Mouse (Mus musculus) megakaryocyte, embryonic 14.5 days (primary cell): ENCODE data around the gene Madd. TPM values are rescaled to one million over a fixed set of nuclear protein-coding genes. Genes with fewer than 3 reads are reported as not detected.

Source experiments
- H3K27me3 ChIP-seq: replicated peaks from 2 replicates; pipeline ENCODE3; 2012; ENCODE audit warnings: inconsistent platforms
- H3K36me3 ChIP-seq: replicated peaks from 2 replicates; pipeline ENCODE3; 2012; ENCODE audit warnings: low read length, inconsistent platforms, mixed read lengths
- H3K4me1 ChIP-seq: 2 replicates; pipeline ENCODE4 v1.6.1; 2012; ENCODE audit warnings: inconsistent platforms
- H3K4me3 ChIP-seq: replicated peaks from 2 replicates; pipeline ENCODE3; 2012; ENCODE audit warnings: moderate library complexity, mild to moderate bottlenecking, inconsistent platforms
- H3K9me3 ChIP-seq: 2 replicates; pipeline ENCODE4 v1.6.1; 2012; ENCODE audit warnings: inconsistent platforms
- FLI1 ChIP-seq: IDR thresholded peaks from 2 replicates; pipeline ENCODE4 v1.6.1; 2012; ENCODE audit warnings: low read length, inconsistent platforms, mixed read lengths
- GATA1 ChIP-seq: IDR thresholded peaks from 3 replicates; pipeline ENCODE4 v1.6.1; 2012; ENCODE audit warnings: mixed read lengths, low read length, inconsistent platforms, borderline replicate concordance
- polyA plus RNA-seq: library from polyadenylated mRNA; stranded (reverse); fragments of >175 nt; gene quantifications from 2 replicates; pipeline ENCODE4 v1.2.3, GENCODE M21; 2012; ENCODE audit warnings: low replicate concordance; ENCODE audit not compliant: insufficient read depth

Madd gene
- polyA plus RNA-seq, 1 experiment = 14.6 TPM

DNA sequence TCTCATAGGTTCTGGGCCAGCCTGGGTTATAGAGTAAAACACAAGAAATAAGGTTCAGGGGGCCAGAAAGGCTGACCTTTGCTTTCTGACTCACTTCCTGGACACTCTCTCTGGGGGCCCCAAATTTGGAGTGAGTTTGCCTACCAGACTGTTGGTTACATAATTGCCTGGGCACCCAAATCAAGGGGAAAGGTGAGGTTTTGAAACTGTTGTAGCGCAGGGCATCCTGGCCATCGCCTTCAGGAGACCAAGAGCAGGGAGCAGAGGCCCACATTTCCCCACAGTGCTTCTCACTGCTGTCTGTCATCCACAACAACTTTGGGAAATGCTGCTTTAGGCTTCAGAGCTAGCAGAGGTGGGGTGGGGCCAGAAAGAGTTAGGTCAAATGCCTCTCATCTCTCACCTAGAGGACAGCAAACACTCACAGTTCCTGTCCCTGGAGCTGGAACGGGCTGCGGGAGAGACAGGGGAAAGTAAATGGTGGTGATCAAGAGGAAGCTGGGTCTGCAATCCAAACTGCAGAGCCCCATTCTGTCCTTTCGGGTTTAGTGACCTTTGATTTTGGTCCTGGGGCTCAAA lies 73.7 kb downstream of the Madd start:
- Histone ChIP-seq H3K9me3 (no peaks in the 10 kb centered on the region), H3K4me3 (no peak overlapping the region), H3K4me1 (peaks cover 77% of the 10 kb centered on the region), H3K27me3 (no peaks in the 10 kb centered on the region), H3K36me3 (peaks cover 62% of the 10 kb centered on the region)
- TF ChIP-seq FLI1 = no peak
- no peak for TF ChIP-seq GATA1

DNA sequence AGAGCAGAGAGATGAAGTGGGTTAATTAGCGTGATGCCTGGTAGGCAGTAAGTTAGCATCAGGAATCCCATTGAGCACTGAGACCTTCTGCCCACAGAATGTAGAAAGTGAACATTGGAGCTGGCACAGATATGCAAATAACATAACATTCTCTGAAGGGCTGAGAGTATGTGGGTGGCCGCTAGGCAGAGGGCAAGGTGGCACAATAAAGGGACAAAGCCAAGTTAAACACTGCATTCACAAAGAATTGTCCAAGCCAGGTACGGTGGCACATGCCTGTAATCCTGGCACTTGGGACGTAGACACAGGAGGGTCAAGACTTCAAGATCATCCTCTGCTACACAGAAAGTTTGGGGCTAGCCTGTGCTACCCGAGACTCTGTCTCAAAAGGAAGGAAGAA lies 74.4 kb downstream of the Madd start:
- no peak for TF ChIP-seq GATA1
- no peak for TF ChIP-seq FLI1
- Histone ChIP-seq H3K4me1 (peaks cover 76% of the 10 kb centered on the region), H3K36me3 (peaks cover 58% of the 10 kb centered on the region), H3K27me3 (no peaks in the 10 kb centered on the region), H3K4me3 (no peak overlapping the region), H3K9me3 (no peaks in the 10 kb centered on the region)

DNA sequence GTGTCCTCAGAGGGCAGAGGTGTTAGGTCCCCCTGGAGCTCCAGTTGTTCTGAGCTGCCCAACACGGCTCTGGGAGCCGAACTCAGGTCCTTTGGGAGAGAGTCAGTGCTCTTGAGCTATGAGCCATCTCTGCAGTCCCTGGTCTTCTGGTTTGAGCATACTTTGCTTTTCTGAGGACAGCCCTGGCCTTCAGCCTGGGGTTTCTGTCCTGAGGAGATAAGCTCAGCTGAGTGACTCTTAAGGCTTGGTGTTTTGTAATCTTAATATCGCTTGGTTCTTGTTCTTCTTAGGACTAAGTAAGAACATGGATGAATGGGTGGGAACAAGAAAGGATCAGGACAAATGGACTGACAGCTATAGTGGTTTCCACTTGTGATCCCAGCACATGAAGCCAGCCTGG lies 75.5 kb downstream of the Madd start:
- TF ChIP-seq FLI1 (no peak), GATA1 (no peak)
- H3K4me1 ChIP-seq = peaks cover 67% of the 10 kb centered on the region
- no peak overlapping the region for H3K4me3 ChIP-seq
- peaks cover 54% of the 10 kb centered on the region for H3K36me3 ChIP-seq
- H3K9me3 ChIP-seq = no peaks in the 10 kb centered on the region
- no peaks in the 10 kb centered on the region for H3K27me3 ChIP-seq

DNA sequence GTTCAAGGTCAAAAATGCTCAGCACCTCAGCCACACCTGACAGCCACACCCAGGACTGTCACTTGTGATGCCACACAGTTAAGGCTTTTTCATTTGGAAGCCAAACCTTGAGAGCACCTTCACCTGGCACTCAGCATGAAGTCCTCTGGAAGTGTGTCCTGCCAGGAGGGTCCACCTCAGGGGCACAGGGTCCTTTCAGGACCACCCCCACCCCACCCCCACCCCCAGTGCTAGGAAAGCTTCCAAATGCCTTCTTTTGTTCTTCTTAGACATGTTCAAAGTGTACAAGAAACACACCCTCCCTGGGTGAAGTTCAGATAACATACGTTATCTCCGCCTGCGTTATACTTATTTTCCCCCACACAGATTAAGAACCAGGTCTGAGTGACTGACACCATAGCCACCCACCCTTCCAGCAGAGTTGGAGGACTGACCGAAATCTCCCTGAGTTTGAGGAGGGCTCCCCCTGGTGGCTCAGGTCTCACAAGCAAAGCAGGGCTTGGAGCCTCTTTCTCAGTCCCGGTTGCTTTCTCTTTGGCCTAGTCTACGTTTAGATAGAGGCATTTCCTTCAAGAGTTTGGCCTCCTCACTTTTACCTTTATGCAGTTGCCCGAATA lies 82.4 kb downstream of the Madd start:
- H3K4me3 ChIP-seq = peak overlapping the region; percentile 15
- peaks cover 71% of the 10 kb centered on the region for H3K4me1 ChIP-seq
- H3K27me3 ChIP-seq = no peaks in the 10 kb centered on the region
- H3K36me3 ChIP-seq = peaks cover 49% of the 10 kb centered on the region
- TF ChIP-seq GATA1 (no peak), FLI1 (no peak)
- no peaks in the 10 kb centered on the region for H3K9me3 ChIP-seq

DNA sequence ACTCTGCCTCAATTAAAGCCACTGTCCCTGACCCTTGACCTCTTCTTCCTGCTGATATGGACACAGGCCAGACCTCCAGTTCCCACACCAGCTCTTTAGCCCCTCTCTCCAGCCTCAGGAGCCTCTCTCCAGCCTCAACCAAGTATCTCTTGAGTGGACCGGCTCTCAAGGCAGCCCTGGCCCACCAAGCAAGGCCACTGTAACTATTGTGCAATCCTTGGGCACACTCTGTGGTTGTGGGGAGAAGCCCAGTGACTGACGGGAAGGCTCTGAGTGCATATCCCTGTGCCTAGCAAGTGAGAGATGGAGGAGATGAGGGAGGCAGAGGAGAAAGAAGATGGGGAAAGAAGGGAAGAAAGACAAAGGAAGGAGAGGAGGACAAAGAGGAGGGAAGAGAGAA lies 85.5 kb downstream of the Madd start:
- Histone ChIP-seq H3K4me3 (peak overlapping the region; percentile 87), H3K4me1 (peaks cover 85% of the 10 kb centered on the region), H3K9me3 (no peaks in the 10 kb centered on the region), H3K27me3 (no peaks in the 10 kb centered on the region), H3K36me3 (peaks cover 34% of the 10 kb centered on the region)
- no peak for TF ChIP-seq GATA1
- no peak for TF ChIP-seq FLI1

DNA sequence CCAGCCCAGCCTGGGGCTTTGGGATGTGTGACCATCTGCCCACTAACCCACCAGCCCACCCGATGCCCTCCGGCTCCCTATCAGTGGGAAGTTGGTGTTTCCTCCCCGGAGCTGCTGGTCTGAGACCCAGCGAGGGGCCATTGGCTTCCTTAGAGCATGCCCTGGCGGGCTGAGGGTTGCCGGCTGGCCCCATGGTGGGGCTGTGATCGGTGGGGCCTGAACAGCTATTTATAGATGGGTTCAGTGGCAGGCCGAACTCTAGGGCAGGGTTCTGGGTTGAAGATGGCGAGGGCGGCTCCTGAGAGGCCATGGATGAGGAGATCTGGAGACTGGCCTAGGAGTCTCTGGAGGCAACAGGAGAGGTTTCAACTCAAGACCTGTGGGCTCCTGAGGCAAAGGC lies 86.6 kb downstream of the Madd start:
- Histone ChIP-seq H3K9me3 (no peaks in the 10 kb centered on the region), H3K27me3 (no peaks in the 10 kb centered on the region), H3K36me3 (peaks cover 24% of the 10 kb centered on the region), H3K4me1 (peaks cover 91% of the 10 kb centered on the region), H3K4me3 (peak overlapping the region; percentile 87)
- TF ChIP-seq FLI1 = no peak
- TF ChIP-seq GATA1 = no peak

DNA sequence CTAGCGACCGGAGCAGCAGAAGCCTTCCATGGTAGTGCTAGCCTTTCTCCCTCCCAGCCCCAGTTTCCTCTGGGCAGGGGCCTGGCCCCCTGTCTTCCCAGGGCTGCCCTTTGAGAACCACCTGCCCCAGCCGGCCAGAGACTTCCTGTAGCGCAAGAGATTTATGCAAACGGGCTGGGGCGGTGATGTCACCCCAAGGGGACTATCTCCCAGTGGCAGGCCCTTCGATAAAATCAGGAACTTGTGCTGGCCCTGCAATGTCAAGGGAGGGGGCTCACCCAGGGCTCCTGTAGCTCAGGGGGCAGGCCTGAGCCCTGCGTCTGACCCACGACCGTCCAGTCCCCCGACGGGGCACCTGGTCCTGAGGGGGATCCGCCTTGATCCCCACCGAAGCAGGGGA lies 87.1 kb downstream of the Madd start:
- Histone ChIP-seq H3K27me3 (no peaks in the 10 kb centered on the region), H3K4me1 (peaks cover 91% of the 10 kb centered on the region), H3K36me3 (peaks cover 19% of the 10 kb centered on the region), H3K9me3 (no peaks in the 10 kb centered on the region), H3K4me3 (peak overlapping the region; percentile 87)
- no peak for TF ChIP-seq GATA1
- TF ChIP-seq FLI1 = no peak

DNA sequence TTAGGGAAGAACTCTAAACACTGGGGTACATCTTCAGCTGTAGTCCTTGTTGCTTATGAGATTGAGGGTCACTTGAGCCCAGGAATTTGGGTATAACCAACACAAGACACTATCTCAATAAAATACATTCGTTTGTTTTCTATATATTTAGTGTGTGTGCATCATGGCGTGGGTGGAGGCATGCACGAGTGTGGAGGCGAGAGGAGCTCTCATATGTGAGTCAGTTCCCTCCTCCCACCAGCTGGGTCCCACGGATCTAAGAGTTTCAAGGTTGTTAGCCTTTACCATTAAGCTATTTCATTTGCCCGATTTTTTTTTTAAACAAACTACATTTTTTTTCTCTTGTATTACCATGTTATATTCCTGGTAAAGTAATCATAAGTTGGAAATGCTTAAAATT lies 92.8 kb downstream of the Madd start:
- Histone ChIP-seq H3K36me3 (peaks cover 9% of the 10 kb centered on the region), H3K9me3 (no peaks in the 10 kb centered on the region), H3K4me1 (peaks cover 95% of the 10 kb centered on the region), H3K4me3 (no peak overlapping the region), H3K27me3 (no peaks in the 10 kb centered on the region)
- TF ChIP-seq FLI1 (no peak), GATA1 (no peak)

DNA sequence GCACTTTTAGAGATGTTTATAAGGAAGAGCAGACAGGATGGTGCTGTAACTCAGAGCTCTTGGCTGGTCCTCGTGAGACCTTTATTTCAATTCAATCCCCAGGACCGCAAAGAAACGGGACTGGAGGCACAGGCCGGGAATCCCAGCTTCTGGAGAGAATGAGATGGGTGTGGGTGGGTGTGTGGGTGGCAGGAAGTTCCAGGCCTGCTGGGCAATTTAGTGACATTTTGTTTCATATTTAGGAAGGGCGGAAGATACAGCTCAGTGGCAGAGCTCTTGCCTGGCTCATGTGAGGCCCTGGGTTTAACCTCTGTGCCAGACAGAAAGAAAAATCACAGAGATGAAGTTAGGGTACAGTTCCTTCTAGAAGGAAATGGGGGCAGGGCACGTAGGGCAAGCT lies 93.4 kb downstream of the Madd start:
- peaks cover 95% of the 10 kb centered on the region for H3K4me1 ChIP-seq
- no peaks in the 10 kb centered on the region for H3K9me3 ChIP-seq
- H3K4me3 ChIP-seq = no peak overlapping the region
- no peaks in the 10 kb centered on the region for H3K27me3 ChIP-seq
- no peak for TF ChIP-seq GATA1
- no peak for TF ChIP-seq FLI1
- H3K36me3 ChIP-seq = peaks cover 9% of the 10 kb centered on the region

DNA sequence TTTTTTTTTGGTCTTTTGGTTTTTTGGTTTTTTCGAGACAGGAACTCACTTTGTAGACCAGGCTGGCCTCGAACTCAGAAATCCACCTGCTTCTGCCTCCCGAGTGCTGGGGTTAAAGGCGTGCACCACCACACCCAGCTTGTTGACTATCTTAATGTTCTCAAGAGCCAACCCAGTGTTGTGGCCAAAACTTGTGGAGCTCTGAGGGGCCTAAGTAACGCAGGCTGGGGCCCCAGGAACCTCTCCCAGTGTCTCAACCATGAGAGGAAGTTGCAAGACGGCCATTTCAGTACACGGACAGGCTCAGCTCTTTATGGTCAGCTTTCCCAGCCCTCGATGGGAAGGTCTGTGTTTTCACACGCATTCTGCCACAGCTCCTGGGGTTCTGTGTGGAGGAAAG lies 94.7 kb downstream of the Madd start:
- no peaks in the 10 kb centered on the region for H3K9me3 ChIP-seq
- H3K36me3 ChIP-seq = peaks cover 8% of the 10 kb centered on the region
- H3K27me3 ChIP-seq = no peaks in the 10 kb centered on the region
- peak overlapping the region; percentile 47 for H3K4me3 ChIP-seq
- TF ChIP-seq FLI1 (no peak), GATA1 (no peak)
- H3K4me1 ChIP-seq = peaks cover 95% of the 10 kb centered on the region

DNA sequence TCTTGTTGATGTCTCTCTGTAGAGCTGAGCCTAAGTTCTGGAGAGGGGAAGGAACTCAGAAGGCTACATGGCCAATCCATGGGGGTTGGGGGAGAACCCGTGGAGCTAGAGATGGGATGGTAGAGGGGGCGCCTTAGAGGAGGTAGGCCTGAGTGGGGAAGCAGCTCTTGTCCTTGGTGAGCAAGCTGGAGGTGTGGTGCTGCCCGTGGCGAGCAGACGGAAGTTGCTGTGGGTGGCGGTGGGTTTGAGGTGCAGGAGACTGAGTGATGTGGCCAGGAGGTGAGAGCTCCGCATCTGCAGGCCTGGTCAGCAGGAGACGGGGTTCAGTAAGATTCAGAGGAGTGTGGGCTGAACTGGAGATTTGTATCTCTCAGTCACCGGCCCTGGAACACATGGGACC lies 96.2 kb downstream of the Madd start:
- Histone ChIP-seq H3K4me3 (peak overlapping the region; percentile 65), H3K9me3 (no peaks in the 10 kb centered on the region), H3K36me3 (peaks cover 6% of the 10 kb centered on the region), H3K4me1 (peaks cover 97% of the 10 kb centered on the region), H3K27me3 (no peaks in the 10 kb centered on the region)
- TF ChIP-seq FLI1 (no peak), GATA1 (no peak)

Other genes starting within 250 kb of the Madd start
- 8.0 and 10.4 TPM in 2 replicates for gene Celf1, start 243.5 kb downstream of the Madd start, polyA plus RNA-seq
- gene Rapsn, start 148.2 kb downstream of the Madd start, polyA plus RNA-seq = 6.0 and 10.3 TPM in 2 replicates
- gene Psmc3, start 129.8 kb downstream of the Madd start, polyA plus RNA-seq = 29.3 and 127 TPM in 2 replicates
- 28.0 and 30.3 TPM in 2 replicates for gene Slc39a13, start 113.4 kb downstream of the Madd start, polyA plus RNA-seq
- 24.1 and 123 TPM in 2 replicates for gene Spi1, start 101.4 kb downstream of the Madd start, polyA plus RNA-seq
- 0.20 TPM in 1 of 2 replicates, not detected in the other for gene Mybpc3, start 65.7 kb downstream of the Madd start, polyA plus RNA-seq
- gene Nr1h3, start 19.0 kb upstream of the Madd start, polyA plus RNA-seq = 7.4 TPM in 1 of 2 replicates, not detected in the other
- 5.2 and 6.5 TPM in 2 replicates for gene Acp2, start 19.0 kb upstream of the Madd start, polyA plus RNA-seq
- 0.57 TPM in 1 of 2 replicates, not detected in the other for gene Ddb2, start 53.1 kb upstream of the Madd start, polyA plus RNA-seq
- gene Pacsin3, start 72.1 kb upstream of the Madd start, polyA plus RNA-seq = 0.47 TPM in 1 of 2 replicates, not detected in the other
- gene Arfgap2, start 81.1 kb upstream of the Madd start, polyA plus RNA-seq = 19.6 and 28.6 TPM in 2 replicates